Mouse (Mus musculus): ENCODE measurements around the gene Mob4.

- TF ChIP-seq CTCF (conservative IDR thresholded peaks at IDR 0.05; ENCODE audit: insufficient read depth, insufficient read length, low read depth, low read length) (no peak), POLR2A (IDR thresholded peaks at IDR 0.05; ENCODE audit: low read depth, low read length) (no peak)
These were observed 27.2 kb downstream of the Mob4 start for GRCm38 (mm10) chr1:55158211-55158610.

All from kidney, adult 2 months (tissue).